Mouse (Mus musculus) forebrain, embryonic 14.5 days (tissue): Measurements from ENCODE around the gene Tsc22d4. TPM values are rescaled to one million over a fixed set of nuclear protein-coding genes. Genes with fewer than 3 reads are reported as not detected.
A peak's percentile ranks its signal among the peaks of the same experiment; 100 is the strongest.

Experiments
- ATAC-seq: fragments of 200-750 bp; cut with Nextera tagmentation; 2 replicates; pipeline ENCODE4 v1.8.0; 2017; ENCODE audit warnings: mild to moderate bottlenecking, moderate library complexity
- DNase-seq: peaks from one replicate; pipeline ENCODE4 v3.0.0-alpha.2; 2015; ENCODE audit warnings: low spot score
- H3K27ac ChIP-seq: fragments of 300-500 bp; sonication (generic); 2 replicates; pipeline ENCODE4 v1.5.1; 2014; ENCODE audit warnings: low read depth, mild to moderate bottlenecking, control low read depth, low read length, moderate library complexity
- H3K27me3 ChIP-seq: fragments of 300-500 bp; sonication (generic); replicated peaks from 2 replicates; pipeline ENCODE4 v1.6.1; 2014; ENCODE audit warnings: low read length, control low read depth, mixed read lengths; ENCODE audit not compliant: control insufficient read depth, insufficient read depth
- H3K36me3 ChIP-seq: fragments of 300-500 bp; sonication (generic); 2 replicates; pipeline ENCODE4 v1.6.1; 2014; ENCODE audit warnings: low read length, control low read depth; ENCODE audit not compliant: control insufficient read depth, insufficient read depth
- H3K4me1 ChIP-seq: fragments of 300-500 bp; sonication (generic); 2 replicates; pipeline ENCODE4 v1.6.1; 2014; ENCODE audit warnings: antibody characterized with exemption, low read length, control low read depth; ENCODE audit not compliant: control insufficient read depth, insufficient read depth
- H3K4me2 ChIP-seq: fragments of 300-500 bp; sonication (generic); 2 replicates; pipeline ENCODE4 v1.6.1; 2014; ENCODE audit warnings: mild to moderate bottlenecking, control low read depth, low read length
- H3K4me3 ChIP-seq: fragments of 300-500 bp; sonication (generic); 2 replicates; pipeline ENCODE4 v1.5.1; 2014; ENCODE audit warnings: low read depth, low read length, control low read depth
- H3K9ac ChIP-seq: fragments of 300-500 bp; sonication (generic); 2 replicates; pipeline ENCODE4 v1.6.1; 2014; ENCODE audit warnings: mild to moderate bottlenecking, low read length, control low read depth, moderate library complexity
- H3K9me3 ChIP-seq: fragments of 300-500 bp; sonication (generic); replicated peaks from 2 replicates; pipeline ENCODE4 v1.6.1; 2016; ENCODE audit warnings: low read length, control low read depth, mixed read lengths; ENCODE audit not compliant: control insufficient read depth
- WGBS: fragments of 180-500 bp; shearing (Covaris S2); extraction: QIAGEN DNeasy Blood & Tissue Kit; methylation state at CpG from one replicate; pipeline ENCODE4 v1.1.7; 2014; 5-methylcytosine and 5-hydroxymethylcytosine counted together
- polyA plus RNA-seq: library from polyadenylated mRNA; unstranded; fragments of >200 nt; fragmentation: Nextera tagmentation; extraction: Ambion mirVana; gene quantifications from 2 replicates; pipeline ENCODE4 v1.2.1, GENCODE M21; 2014

Tsc22d4 gene
- polyA plus RNA-seq, 1 experiment from 2014 or later: 52.3 TPM

DNA sequence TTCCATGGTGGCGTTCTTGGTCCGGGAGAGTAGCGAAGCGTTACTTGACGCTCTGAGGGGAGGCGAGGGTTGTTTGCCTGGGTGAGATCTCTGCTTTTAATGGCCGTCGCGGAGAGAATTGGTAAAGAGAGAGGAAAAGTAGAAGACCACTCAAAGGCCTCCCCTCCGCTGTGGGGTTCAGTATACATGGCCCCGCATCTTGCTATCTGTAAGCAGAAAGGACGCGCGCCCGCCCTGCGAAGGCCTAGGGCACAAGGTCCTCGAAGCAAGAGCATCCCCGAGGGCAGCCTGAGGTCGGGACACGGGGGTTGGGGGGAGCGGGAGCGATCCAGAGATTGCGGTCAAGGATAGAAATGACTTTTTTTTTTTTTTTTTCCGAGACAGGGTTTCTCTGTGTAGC is 42.6 kb downstream of the Tsc22d4 start:
- no peak for ATAC-seq
- 77% methylated on average over 24 of the region's 24 CpGs for WGBS
- Histone ChIP-seq H3K36me3 (peaks cover 14% of the 10 kb centered on the region), H3K9me3 (no peaks in the 10 kb centered on the region), H3K27me3 (no peaks in the 10 kb centered on the region), H3K4me3 (peak overlapping the region; percentile 89), H3K9ac (0 out of 2 replicates have a peak overlapping the region, but pooled peaks have one; percentile 21), H3K27ac (no peak overlapping the region), H3K4me2 (peak overlapping the region; percentile 94), H3K4me1 (peaks cover 21% of the 10 kb centered on the region)
- no peak for DNase-seq

DNA sequence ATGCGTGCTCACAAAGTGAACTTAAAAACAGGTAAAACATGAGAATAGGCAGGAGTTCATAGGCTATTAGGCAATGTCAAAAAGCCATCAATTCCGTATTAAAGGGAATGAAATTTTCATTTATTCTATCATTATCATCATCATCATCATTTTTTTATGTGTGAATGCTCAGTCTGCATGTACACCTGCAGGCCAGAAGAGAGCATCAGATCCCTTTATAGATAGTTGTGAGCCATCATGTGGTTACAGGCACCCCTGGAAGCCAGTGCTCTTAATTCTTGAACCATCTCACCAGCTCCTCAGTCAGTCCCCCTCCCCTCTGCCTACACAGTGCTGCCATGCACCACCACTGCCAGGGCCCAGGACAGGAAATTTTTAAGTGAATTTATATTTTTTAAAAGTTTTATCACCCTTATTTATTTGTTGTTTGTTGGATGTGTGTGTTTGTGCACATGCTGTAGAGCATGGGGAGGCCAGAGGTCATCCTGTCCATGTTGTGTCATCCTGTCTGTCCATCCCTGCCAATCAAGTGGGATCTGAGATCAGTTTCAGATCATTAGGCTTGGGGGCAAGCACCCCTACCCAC is 43.5 kb downstream of the Tsc22d4 start:
- no peak for DNase-seq
- Histone ChIP-seq H3K4me1 (peaks cover 12% of the 10 kb centered on the region), H3K27ac (no peak overlapping the region), H3K36me3 (peaks cover 7% of the 10 kb centered on the region), H3K27me3 (no peaks in the 10 kb centered on the region), H3K4me3 (no peak overlapping the region), H3K4me2 (no peak overlapping the region), H3K9ac (no peak overlapping the region), H3K9me3 (no peaks in the 10 kb centered on the region)
- no peak for ATAC-seq
- 94% methylated on average over 2 of the region's 2 CpGs for WGBS

DNA sequence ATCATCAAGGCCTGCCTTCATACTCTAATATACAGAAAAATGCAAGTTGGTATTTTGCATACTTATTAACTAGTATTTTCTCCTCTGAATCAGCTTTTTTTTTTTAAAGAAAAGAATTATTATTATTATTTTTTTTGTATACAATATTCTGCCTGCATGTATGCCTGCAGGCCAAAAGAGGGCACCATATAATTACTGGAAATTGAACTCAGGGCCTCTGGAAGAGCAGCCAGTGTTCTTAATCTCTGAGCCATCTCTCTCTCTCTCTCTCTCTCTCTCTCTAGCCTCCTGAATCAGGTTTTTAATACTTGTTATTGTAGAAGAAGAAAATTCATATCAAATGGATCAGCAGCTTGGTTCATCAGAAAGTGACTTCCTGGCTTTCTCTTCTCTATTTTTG is 46.0 kb downstream of the Tsc22d4 start:
- ATAC-seq (no peak), DNase-seq (peak; percentile 21)
- H3K36me3 ChIP-seq: no peaks in the 10 kb centered on the region
- no peaks in the 10 kb centered on the region for H3K4me1 ChIP-seq
- no peak overlapping the region for H3K4me2 ChIP-seq
- H3K9me3 ChIP-seq: no peaks in the 10 kb centered on the region
- no peak overlapping the region for H3K9ac ChIP-seq
- no peak overlapping the region for H3K27ac ChIP-seq
- H3K27me3 ChIP-seq: no peaks in the 10 kb centered on the region
- H3K4me3 ChIP-seq: no peak overlapping the region

DNA sequence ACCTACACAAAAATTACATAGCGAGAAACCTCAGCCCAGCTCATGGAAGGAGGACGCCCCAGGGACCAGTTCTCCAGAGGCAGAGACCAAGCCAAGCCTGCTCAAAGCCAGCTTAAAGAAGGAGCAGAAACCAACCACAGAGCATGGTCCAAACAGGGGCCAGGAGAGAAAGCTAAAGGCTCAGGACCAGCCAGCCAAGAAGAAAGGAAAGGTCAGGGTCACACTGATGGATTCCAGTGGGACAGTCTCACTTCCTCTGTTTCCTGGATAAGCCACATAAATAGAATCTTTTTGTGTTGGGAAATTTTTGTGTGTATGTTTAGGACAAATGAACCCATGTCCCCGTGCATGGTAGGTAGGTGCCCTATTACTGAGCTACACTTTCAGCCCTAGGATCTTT is 51.1 kb downstream of the Tsc22d4 start:
- 90% methylated on average over 3 of the region's 3 CpGs for WGBS
- ATAC-seq (no peak), DNase-seq (no peak)
- H3K4me1 ChIP-seq: no peaks in the 10 kb centered on the region
- H3K36me3 ChIP-seq: no peaks in the 10 kb centered on the region
- H3K9me3 ChIP-seq: no peaks in the 10 kb centered on the region
- H3K4me3 ChIP-seq: no peak overlapping the region
- no peak overlapping the region for H3K4me2 ChIP-seq
- H3K9ac ChIP-seq: no peak overlapping the region
- H3K27me3 ChIP-seq: no peaks in the 10 kb centered on the region
- no peak overlapping the region for H3K27ac ChIP-seq

GRCm38 (mm10) chr5:137800917-137801316 is 55.4 kb downstream of the Tsc22d4 start:
- no peaks in the 10 kb centered on the region for H3K9me3 ChIP-seq
- no peak overlapping the region for H3K27ac ChIP-seq
- WGBS: 85% methylated on average over 3 of the region's 3 CpGs
- no peak overlapping the region for H3K4me3 ChIP-seq
- ATAC-seq (no peak), DNase-seq (no peak)
- no peaks in the 10 kb centered on the region for H3K27me3 ChIP-seq
- H3K4me2 ChIP-seq: no peak overlapping the region
- no peaks in the 10 kb centered on the region for H3K36me3 ChIP-seq
- H3K4me1 ChIP-seq: no peaks in the 10 kb centered on the region
- H3K9ac ChIP-seq: no peak overlapping the region

DNA sequence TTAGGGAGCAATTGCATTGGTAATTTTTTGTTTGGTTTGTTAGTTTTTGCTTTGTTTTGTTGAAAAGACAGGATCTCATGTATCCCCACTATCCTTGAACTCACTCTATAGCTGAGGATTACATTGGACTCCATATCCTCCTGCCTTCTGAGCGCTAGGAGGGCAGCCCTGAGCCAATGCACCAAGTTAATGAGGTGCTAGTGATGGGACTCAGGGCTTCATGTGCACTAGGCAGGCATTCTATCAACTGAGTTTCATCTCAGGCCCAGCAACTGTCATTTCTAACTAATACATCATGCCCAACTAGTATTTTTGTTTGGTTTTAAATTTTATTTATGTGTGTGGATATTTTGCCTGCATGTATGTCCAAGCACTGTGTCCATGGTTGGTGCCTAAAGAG is 60.6 kb downstream of the Tsc22d4 start:
- H3K4me2 ChIP-seq: no peak overlapping the region
- H3K9me3 ChIP-seq: no peaks in the 10 kb centered on the region
- H3K36me3 ChIP-seq: no peaks in the 10 kb centered on the region
- no peaks in the 10 kb centered on the region for H3K4me1 ChIP-seq
- no peak for ATAC-seq
- no peaks in the 10 kb centered on the region for H3K27me3 ChIP-seq
- no peak overlapping the region for H3K4me3 ChIP-seq
- WGBS: 71% methylated on average over 1 of the region's 1 CpGs
- no peak overlapping the region for H3K27ac ChIP-seq
- no peak for DNase-seq
- no peak overlapping the region for H3K9ac ChIP-seq

- no peaks in the 10 kb centered on the region for H3K9me3 ChIP-seq
- no peaks in the 10 kb centered on the region for H3K36me3 ChIP-seq
- H3K27ac ChIP-seq: no peak overlapping the region
- H3K4me3 ChIP-seq: no peak overlapping the region
- no peaks in the 10 kb centered on the region for H3K27me3 ChIP-seq
- H3K4me2 ChIP-seq: no peak overlapping the region
- no peak for DNase-seq
- WGBS: 90% methylated on average over 5 of the region's 5 CpGs
- no peak overlapping the region for H3K9ac ChIP-seq
- no peak for ATAC-seq
- no peaks in the 10 kb centered on the region for H3K4me1 ChIP-seq
These were observed 62.8 kb downstream of the Tsc22d4 start for GRCm38 (mm10) chr5:137808316-137808715.

DNA sequence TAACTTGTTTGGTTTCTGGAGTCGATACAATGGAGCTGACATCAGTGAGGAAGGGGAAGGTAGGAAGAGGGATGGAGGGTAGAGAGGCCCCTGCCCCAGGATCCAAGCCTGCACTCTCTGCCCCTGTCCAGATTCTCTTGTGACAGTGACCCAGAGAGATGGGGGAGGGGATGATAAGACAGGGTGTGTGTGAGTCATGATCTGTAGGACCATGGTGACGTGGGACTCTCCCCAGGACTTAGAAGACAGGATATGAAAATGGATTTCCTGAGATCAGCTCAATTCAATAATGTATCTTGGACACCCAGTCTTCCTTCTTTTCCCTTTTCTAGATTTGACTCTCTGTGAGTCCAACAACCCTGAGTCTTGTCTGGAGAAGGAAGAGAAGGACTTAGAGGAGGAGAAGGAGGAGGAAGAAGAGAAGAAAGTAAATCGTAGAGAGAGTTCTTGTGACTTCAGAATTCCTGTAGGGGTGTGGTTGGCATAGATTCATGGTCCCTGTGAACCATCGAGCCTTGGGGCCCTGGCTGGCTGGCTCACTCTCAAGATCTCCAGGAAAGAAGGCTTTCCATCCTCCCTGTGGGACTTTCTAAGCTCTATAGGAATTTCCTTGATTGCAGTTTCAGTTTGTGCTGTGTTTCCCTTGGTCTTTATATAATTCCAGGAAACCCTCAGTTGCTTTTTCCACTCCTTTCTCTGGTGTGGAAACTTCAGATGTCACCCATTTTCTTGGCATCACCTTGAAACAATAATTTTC is 72.1 kb downstream of the Tsc22d4 start:
- Histone ChIP-seq H3K9ac (no peak overlapping the region), H3K27ac (no peak overlapping the region), H3K4me3 (no peak overlapping the region), H3K36me3 (no peaks in the 10 kb centered on the region), H3K9me3 (no peaks in the 10 kb centered on the region), H3K4me2 (no peak overlapping the region), H3K27me3 (no peaks in the 10 kb centered on the region), H3K4me1 (no peaks in the 10 kb centered on the region)
- ATAC-seq: no peak
- 75% methylated on average over 4 of the region's 4 CpGs for WGBS
- DNase-seq: no peak
